Mouse (Mus musculus) hindbrain, embryonic 13.5 days (tissue): ENCODE measurements around the gene Ftsj1. TPM values are rescaled to one million over a fixed set of nuclear protein-coding genes. Genes with fewer than 3 reads are reported as not detected.
A peak's percentile ranks its signal among the peaks of the same experiment; 100 is the strongest.

Experiments used
- ATAC-seq: fragments of 200-750 bp; cut with Nextera tagmentation; 2 replicates; pipeline ENCODE4 v1.8.0; 2017; ENCODE audit warnings: moderate TSS enrichment; ENCODE audit not compliant: low FRiP score
- H3K27ac ChIP-seq: fragments of 300-500 bp; sonication (generic); 2 replicates; pipeline ENCODE4 v1.5.1; 2015; ENCODE audit warnings: inconsistent platforms, mild to moderate bottlenecking, moderate library complexity
- H3K27me3 ChIP-seq: fragments of 300-500 bp; sonication (generic); 2 replicates; pipeline ENCODE4 v1.6.1; 2015; ENCODE audit warnings: mild to moderate bottlenecking, inconsistent platforms
- H3K36me3 ChIP-seq: fragments of 300-500 bp; sonication (generic); 2 replicates; pipeline ENCODE4 v1.6.1; 2015; ENCODE audit warnings: mild to moderate bottlenecking, inconsistent platforms
- H3K4me1 ChIP-seq: fragments of 300-500 bp; sonication (generic); replicated peaks from 2 replicates; pipeline ENCODE4 v1.6.1; 2015; ENCODE audit warnings: inconsistent platforms
- H3K4me2 ChIP-seq: fragments of 300-500 bp; sonication (generic); 2 replicates; pipeline ENCODE4 v1.6.1; 2015; ENCODE audit warnings: inconsistent platforms, mild to moderate bottlenecking, moderate library complexity
- H3K4me3 ChIP-seq: fragments of 300-500 bp; sonication (generic); 2 replicates; pipeline ENCODE4 v1.5.1; 2015; ENCODE audit warnings: mild to moderate bottlenecking, inconsistent platforms
- H3K9ac ChIP-seq: fragments of 300-500 bp; sonication (generic); 2 replicates; pipeline ENCODE4 v1.6.1; 2015; ENCODE audit warnings: mild to moderate bottlenecking, inconsistent platforms
- H3K9me3 ChIP-seq: fragments of 300-500 bp; sonication (generic); 2 replicates; pipeline ENCODE4 v1.6.1; 2016; ENCODE audit warnings: inconsistent platforms
- WGBS: fragments of 180-500 bp; shearing (Covaris S2); methylation state at CpG from one replicate; pipeline ENCODE4 v1.1.7; 2015; 5-methylcytosine and 5-hydroxymethylcytosine counted together
- polyA plus RNA-seq: library from polyadenylated mRNA; unstranded; fragments of >200 nt; fragmentation: Nextera tagmentation; extraction: Ambion mirVana; gene quantifications from 2 replicates; pipeline ENCODE4 v1.2.1, GENCODE M21; 2015

Ftsj1 gene
- polyA plus RNA-seq, 1 experiment from 2014 or later = 46.9 TPM

DNA sequence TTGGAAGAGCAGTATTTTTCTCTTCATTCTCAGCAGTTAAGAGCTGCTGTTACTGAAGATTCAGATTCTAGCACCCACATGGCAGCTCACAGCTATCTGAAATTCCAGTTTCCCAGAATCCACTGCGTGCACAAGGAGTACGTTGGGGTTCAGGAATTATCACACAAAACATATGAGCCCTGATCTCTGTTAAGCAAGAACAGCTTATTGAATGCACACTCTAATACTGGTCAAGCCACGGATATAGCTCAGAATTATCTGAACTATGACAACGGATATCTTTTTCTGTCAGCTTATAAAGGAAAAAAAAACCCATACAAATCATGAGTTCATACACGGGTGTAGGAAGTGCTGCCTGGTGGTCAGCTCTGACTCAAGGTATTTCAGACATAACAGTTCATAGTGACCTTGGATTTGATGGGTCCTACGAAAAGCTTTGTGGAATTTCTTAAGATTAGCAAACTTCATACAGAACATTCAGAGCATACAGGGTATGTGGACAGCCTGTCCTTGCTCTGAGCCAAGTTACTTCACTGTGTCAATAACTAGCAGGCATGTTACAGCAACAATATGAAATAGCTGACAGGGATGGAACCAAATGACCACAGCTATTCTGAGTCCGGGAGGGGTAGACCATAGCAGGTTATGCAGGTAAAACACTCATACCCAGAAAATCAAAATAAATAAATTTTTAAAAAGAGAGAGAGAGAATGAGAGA, 40.6 kb downstream of the Ftsj1 start:
- Histone ChIP-seq H3K4me3 (no peak overlapping the region), H3K9ac (no peak overlapping the region), H3K27ac (no peak overlapping the region), H3K36me3 (no peaks in the 10 kb centered on the region), H3K4me1 (0 out of 2 replicates have a peak, but pooled peaks cover 3% of the 10 kb centered on the region), H3K4me2 (no peak overlapping the region), H3K27me3 (no peaks in the 10 kb centered on the region), H3K9me3 (no peaks in the 10 kb centered on the region)
- 82% methylated on average over 7 of the region's 7 CpGs for WGBS
- no peak for ATAC-seq

DNA sequence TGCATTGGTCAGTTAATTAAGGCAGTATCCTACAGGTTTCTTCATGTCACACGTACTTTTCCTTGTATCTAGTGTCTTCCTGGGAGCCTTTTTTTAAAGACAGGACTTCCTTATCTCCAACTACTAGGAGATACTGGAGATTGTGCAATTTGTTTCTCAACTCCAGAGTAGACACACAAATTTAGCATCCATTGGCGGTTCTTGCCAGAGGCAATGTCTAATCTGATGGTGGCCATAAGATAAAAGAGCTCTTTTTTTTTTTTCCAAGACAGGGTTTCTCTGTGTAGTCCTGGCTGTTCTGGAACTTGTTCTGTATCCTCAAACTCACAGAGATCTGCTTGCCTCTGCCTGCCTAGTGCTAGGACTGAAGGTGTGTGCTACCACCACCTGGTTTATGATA, 42.5 kb downstream of the Ftsj1 start:
- 82% methylated on average over 2 of the region's 2 CpGs for WGBS
- Histone ChIP-seq H3K36me3 (no peaks in the 10 kb centered on the region), H3K9me3 (no peaks in the 10 kb centered on the region), H3K9ac (no peak overlapping the region), H3K27ac (no peak overlapping the region), H3K4me3 (no peak overlapping the region), H3K4me2 (no peak overlapping the region), H3K4me1 (peaks cover 10% of the 10 kb centered on the region), H3K27me3 (no peaks in the 10 kb centered on the region)
- ATAC-seq = no peak

- WGBS = 30% methylated on average over 4 of the region's 4 CpGs
- H3K4me2 ChIP-seq = peak overlapping the region; percentile 58; the same call in 1 of the 2 replicates
- no peak overlapping the region for H3K4me3 ChIP-seq
- peaks cover 10% of the 10 kb centered on the region for H3K4me1 ChIP-seq
- H3K27ac ChIP-seq = no peak overlapping the region
- 0 out of 2 replicates have a peak overlapping the region, but pooled peaks have one; percentile 60 for H3K9ac ChIP-seq
- H3K9me3 ChIP-seq = no peaks in the 10 kb centered on the region; the same call in 1 of the 2 replicates
- no peak for ATAC-seq
- H3K27me3 ChIP-seq = no peaks in the 10 kb centered on the region
- H3K36me3 ChIP-seq = peaks cover 9% of the 10 kb centered on the region; the same call in 1 of the 2 replicates
Observed at GRCm38 (mm10) chrX:8207224-8207623, 45.0 kb downstream of the Ftsj1 start.

GRCm38 (mm10) chrX:8206694-8207197, 45.5 kb downstream of the Ftsj1 start:
- H3K27me3 ChIP-seq = no peaks in the 10 kb centered on the region
- peak overlapping the region; percentile 53 for H3K4me3 ChIP-seq
- H3K9ac ChIP-seq = peak overlapping the region; percentile 60
- peak overlapping the region; percentile 58 for H3K4me2 ChIP-seq
- ATAC-seq = peak; percentile 6; the same call in 1 of the 2 replicates
- WGBS = 17% methylated on average over 11 of the region's 11 CpGs
- no peaks in the 10 kb centered on the region; the same call in 1 of the 2 replicates for H3K9me3 ChIP-seq
- H3K36me3 ChIP-seq = peaks cover 9% of the 10 kb centered on the region; the same call in 1 of the 2 replicates
- H3K27ac ChIP-seq = peak overlapping the region; percentile 70
- H3K4me1 ChIP-seq = peaks cover 10% of the 10 kb centered on the region

DNA sequence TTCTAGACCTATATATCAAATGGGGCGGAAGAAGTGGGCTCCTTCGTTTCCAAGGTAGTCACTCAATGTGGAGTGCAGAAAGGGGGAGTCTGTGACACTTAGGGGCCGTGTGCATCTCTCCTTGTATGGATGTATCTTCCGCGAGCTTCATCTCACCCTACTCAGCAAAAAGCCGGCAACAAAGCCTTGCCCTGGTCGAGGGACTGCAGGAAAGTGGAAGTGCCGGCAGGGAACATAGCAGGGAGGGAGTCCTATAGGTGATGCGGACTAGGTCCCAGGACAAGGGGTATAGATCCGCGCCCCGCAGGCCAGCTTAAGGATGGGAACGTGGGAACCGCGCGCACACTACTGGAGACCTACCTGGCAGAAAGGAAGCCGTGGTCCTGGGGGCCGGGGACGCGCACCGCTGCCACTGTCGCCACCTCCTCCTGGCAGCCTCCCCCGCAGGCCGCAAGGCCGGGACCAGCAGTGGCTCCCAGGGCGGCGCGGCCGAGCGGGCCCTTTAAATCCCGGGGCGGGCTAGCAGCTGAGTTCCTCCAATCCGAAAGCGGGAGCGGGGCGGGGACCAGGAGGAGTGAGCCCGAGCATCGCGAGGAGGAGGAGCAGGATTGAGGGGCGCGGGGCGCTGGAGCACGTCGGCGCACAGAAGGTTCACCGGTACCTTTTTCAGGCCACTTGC, 46.1 kb downstream of the Ftsj1 start, which contains the start of gene Porcn:
Gene Porcn (minus strand): TSS at position 511 of the 679 bp plus-strand sequence.
- no peaks in the 10 kb centered on the region; the same call in 1 of the 2 replicates for H3K9me3 ChIP-seq
- peak within 1 kb of the TSS; percentile 74 for H3K9ac ChIP-seq
- peak within 1 kb of the TSS; percentile 70 for H3K27ac ChIP-seq
- ATAC-seq = peak; percentile 95
- 21% methylated on average over 31 of the region's 46 CpGs for WGBS
- H3K4me1 ChIP-seq = peaks cover 10% of the 10 kb centered on the region
- H3K4me2 ChIP-seq = peak within 1 kb of the TSS; percentile 58
- no peaks in the 10 kb centered on the region for H3K27me3 ChIP-seq
- H3K36me3 ChIP-seq = peaks cover 12% of the 10 kb centered on the region; the same call in 1 of the 2 replicates
- H3K4me3 ChIP-seq = peak within 1 kb of the TSS; percentile 53

GRCm38 (mm10) chrX:8205551-8205950, 46.7 kb downstream of the Ftsj1 start:
- Histone ChIP-seq H3K36me3 (peaks cover 18% of the 10 kb centered on the region; the same call in 1 of the 2 replicates), H3K9ac (peak overlapping the region; percentile 74), H3K4me3 (peak overlapping the region; percentile 53), H3K4me2 (peak overlapping the region; percentile 58), H3K27me3 (no peaks in the 10 kb centered on the region), H3K4me1 (peaks cover 10% of the 10 kb centered on the region), H3K27ac (peak overlapping the region; percentile 70; the same call in 1 of the 2 replicates), H3K9me3 (no peaks in the 10 kb centered on the region; the same call in 1 of the 2 replicates)
- peak; percentile 10; the same call in 1 of the 2 replicates for ATAC-seq
- 37% methylated on average over 7 of the region's 7 CpGs for WGBS

- H3K9me3 ChIP-seq = no peaks in the 10 kb centered on the region; the same call in 1 of the 2 replicates
- peak overlapping the region; percentile 53 for H3K4me3 ChIP-seq
- no peaks in the 10 kb centered on the region for H3K27me3 ChIP-seq
- 74% methylated on average over 4 of the region's 4 CpGs for WGBS
- peaks cover 10% of the 10 kb centered on the region for H3K4me1 ChIP-seq
- no peak overlapping the region for H3K27ac ChIP-seq
- peaks cover 18% of the 10 kb centered on the region; the same call in 1 of the 2 replicates for H3K36me3 ChIP-seq
- ATAC-seq = no peak
- H3K9ac ChIP-seq = peak overlapping the region; percentile 74; the same call in 1 of the 2 replicates
- peak overlapping the region; percentile 58 for H3K4me2 ChIP-seq
Observed at GRCm38 (mm10) chrX:8205088-8205487, 47.1 kb downstream of the Ftsj1 start.

DNA sequence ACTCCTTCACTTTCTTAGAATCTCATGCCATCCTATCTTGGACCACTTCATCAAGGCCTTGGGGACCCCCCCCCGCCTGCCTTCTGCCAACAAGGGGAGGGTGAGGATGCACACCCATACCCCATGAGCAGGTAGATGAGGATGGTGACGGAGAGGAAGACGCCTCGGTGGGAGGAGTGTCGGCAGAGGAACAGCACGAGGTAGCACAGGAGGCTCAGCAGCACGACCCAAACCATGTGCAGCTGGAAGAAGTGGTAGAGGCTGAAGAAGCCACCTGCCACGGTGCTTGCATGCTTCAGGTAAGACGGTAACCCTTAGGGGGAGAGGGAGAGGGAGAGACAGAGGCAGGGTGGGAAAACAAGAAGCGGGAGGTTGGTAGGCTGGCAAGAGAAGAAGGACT, 48.1 kb downstream of the Ftsj1 start:
- ATAC-seq = no peak
- Histone ChIP-seq H3K9ac (no peak overlapping the region), H3K4me2 (no peak overlapping the region), H3K27ac (no peak overlapping the region), H3K36me3 (peaks cover 24% of the 10 kb centered on the region), H3K4me1 (peaks cover 10% of the 10 kb centered on the region), H3K9me3 (no peaks in the 10 kb centered on the region; the same call in 1 of the 2 replicates), H3K27me3 (no peaks in the 10 kb centered on the region), H3K4me3 (no peak overlapping the region)
- WGBS = 90% methylated on average over 10 of the region's 10 CpGs

DNA sequence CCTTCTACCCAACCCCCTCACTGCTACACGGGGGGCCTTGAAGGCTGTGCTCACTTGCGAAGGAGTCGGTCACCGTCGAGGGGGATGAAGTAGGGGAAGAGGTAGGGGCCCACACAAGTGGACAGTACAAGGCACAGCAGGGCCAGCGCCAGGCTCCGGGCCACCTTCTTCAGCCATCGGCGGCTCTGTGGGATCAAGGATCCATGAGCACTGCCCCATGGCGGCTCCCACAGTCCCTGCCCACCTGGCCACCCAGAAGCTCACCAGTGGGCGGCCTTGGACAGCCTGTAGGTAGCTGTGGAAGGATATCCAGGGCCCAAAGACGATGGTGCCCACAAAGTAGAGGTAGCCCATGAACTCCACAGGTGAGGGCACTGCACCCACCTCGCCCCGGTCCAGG, 49.1 kb downstream of the Ftsj1 start:
- H3K27me3 ChIP-seq = no peaks in the 10 kb centered on the region
- no peaks in the 10 kb centered on the region; the same call in 1 of the 2 replicates for H3K9me3 ChIP-seq
- no peak for ATAC-seq
- H3K4me3 ChIP-seq = no peak overlapping the region
- no peak overlapping the region for H3K27ac ChIP-seq
- H3K4me1 ChIP-seq = peaks cover 10% of the 10 kb centered on the region
- peaks cover 30% of the 10 kb centered on the region for H3K36me3 ChIP-seq
- WGBS = 88% methylated on average over 14 of the region's 14 CpGs
- no peak overlapping the region for H3K9ac ChIP-seq
- no peak overlapping the region for H3K4me2 ChIP-seq

GRCm38 (mm10) chrX:8193419-8193723, 58.8 kb downstream of the Ftsj1 start, which contains the start of gene Ebp:
Ebp (minus strand) TSS chrX:8193512.
- H3K4me2 ChIP-seq = peak within 1 kb of the TSS; percentile 60
- no peaks in the 10 kb centered on the region for H3K9me3 ChIP-seq
- peak; percentile 71 for ATAC-seq
- 26% methylated on average over 10 of the region's 10 CpGs for WGBS
- peak within 1 kb of the TSS; percentile 67 for H3K9ac ChIP-seq
- H3K4me1 ChIP-seq = peaks cover 8% of the 10 kb centered on the region; the same call in 1 of the 2 replicates
- no peaks in the 10 kb centered on the region for H3K27me3 ChIP-seq
- H3K36me3 ChIP-seq = no peaks in the 10 kb centered on the region; the same call in 1 of the 2 replicates
- peak within 1 kb of the TSS; percentile 51 for H3K4me3 ChIP-seq
- peak within 1 kb of the TSS; percentile 79 for H3K27ac ChIP-seq

- no peaks in the 10 kb centered on the region for H3K36me3 ChIP-seq
- WGBS = 18% methylated on average over 38 of the region's 38 CpGs
- ATAC-seq = peak; percentile 97
Observed at GRCm38 (mm10) chrX:8192640-8193418, 59.4 kb downstream of the Ftsj1 start.

More at GRCm38 (mm10) chrX:8192640-8193418, 59.4 kb downstream of the Ftsj1 start:
- Histone ChIP-seq H3K9ac (peak overlapping the region; percentile 67), H3K4me2 (peak overlapping the region; percentile 60), H3K27me3 (no peaks in the 10 kb centered on the region), H3K4me3 (peak overlapping the region; percentile 51), H3K9me3 (no peaks in the 10 kb centered on the region), H3K4me1 (peaks cover 8% of the 10 kb centered on the region; the same call in 1 of the 2 replicates), H3K27ac (peak overlapping the region; percentile 79)
